Mouse (Mus musculus) urinary bladder, postnatal 25 days (tissue): ENCODE measurements at regions not wholly inside any gene's neighbourhood (a gene's known extent, or its start where the extent isn't known, plus 50 kb on each side); places are given as distances from the start of the nearest gene placed in this dataset.

Source experiments
- DNase-seq: peaks from one replicate; pipeline ENCODE4 v3.0.0; 2022; ENCODE audit warnings: low spot score

GRCm38 (mm10) chr17:27364899-27365298 lies 156.3 kb downstream of the Grm4 start:
- no peak for DNase-seq

DNA sequence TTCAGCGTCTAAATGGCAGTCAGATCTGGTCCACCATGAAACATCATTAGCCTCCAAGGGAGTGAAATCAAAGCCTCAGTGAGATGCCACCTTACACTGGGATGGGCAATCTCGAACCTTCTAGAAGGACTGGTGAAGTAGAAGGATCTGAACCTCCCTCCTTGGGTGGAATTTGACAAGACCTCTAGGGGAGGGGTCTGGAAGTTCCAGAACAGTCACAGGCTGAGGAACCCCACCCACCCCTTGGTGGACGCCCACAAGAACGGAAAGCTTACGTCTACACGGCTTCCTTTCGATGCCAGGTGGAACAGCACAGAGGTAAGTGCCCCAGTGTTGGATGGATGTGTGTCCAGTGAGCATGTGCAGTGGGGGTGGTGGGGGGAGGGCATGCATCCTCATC lies 156.9 kb downstream of the Grm4 start:
- DNase-seq = no peak

GRCm38 (mm10) chr17:27363911-27364310 lies 157.3 kb downstream of the Grm4 start:
- no peak for DNase-seq

DNA sequence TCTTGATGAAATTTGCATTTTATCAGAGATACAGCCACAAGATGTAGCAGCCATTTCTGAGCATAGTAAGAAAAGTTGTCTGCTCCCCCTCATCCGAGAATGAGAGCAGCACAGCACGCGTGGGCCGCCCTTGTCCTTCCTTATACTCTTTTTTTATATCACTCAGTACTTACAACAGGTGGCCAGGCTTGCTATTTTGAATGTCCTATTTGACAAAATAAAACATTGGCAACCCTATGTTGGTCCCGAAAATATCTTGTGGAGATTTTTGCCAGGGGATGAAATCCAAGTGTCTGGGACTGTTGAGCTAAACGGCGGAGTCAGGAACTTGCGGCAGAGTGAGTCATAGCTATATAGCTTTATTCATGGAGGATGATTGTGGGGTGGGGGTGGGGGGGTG lies 158.0 kb upstream of the Lemd2 start:
- DNase-seq = no peak

DNA sequence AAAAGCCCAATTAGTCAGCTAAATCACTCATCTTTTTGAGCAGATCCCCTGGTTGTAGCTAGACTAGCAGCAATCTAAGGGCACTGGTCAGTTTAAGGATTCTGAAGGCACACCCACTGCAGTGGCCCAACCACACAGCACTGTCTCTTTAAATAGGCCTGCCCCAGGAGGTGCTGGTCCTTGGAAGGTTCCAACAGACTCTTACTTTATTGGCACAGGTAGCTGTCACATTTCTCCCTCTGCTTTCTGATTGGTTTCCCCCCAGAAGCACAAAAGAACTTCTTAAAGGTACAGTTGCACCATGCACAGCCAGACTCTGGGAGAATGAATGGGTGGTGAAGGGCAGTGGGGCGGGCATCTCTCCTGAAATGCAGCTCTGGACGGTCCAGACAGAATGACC lies 157.1 kb upstream of the Lemd2 start:
- DNase-seq = no peak

GRCm38 (mm10) chr17:27356862-27357261 lies 152.6 kb upstream of the Lemd2 start:
- no peak for DNase-seq

GRCm38 (mm10) chr17:27355717-27356116 lies 151.4 kb upstream of the Lemd2 start:
- no peak for DNase-seq

DNA sequence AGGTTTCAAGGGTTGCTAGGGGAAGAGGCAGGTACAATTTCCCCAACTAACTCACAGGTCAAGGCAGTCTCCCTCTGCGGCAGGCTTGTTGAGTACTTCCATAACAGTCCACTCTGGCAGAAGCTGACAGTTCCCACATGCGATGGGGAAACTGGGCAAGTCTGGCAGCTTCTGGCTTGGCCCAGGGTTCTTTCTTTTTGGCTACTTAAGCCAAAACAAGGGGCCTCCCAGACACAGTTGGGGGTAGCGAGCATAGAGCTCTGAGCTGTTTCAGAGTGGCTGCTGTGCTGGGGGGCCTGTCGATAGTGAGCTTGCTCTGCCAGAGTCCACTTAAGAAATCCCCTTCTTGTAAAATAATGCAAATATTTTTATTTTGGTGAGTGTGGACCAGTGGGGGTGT lies 150.8 kb upstream of the Lemd2 start:
- DNase-seq = no peak

- DNase-seq = no peak
Measured at GRCm38 (mm10) chr17:27349911-27350310, 145.6 kb upstream of the Lemd2 start.

GRCm38 (mm10) chr17:27349432-27349831 lies 145.2 kb upstream of the Lemd2 start:
- DNase-seq = no peak

DNA sequence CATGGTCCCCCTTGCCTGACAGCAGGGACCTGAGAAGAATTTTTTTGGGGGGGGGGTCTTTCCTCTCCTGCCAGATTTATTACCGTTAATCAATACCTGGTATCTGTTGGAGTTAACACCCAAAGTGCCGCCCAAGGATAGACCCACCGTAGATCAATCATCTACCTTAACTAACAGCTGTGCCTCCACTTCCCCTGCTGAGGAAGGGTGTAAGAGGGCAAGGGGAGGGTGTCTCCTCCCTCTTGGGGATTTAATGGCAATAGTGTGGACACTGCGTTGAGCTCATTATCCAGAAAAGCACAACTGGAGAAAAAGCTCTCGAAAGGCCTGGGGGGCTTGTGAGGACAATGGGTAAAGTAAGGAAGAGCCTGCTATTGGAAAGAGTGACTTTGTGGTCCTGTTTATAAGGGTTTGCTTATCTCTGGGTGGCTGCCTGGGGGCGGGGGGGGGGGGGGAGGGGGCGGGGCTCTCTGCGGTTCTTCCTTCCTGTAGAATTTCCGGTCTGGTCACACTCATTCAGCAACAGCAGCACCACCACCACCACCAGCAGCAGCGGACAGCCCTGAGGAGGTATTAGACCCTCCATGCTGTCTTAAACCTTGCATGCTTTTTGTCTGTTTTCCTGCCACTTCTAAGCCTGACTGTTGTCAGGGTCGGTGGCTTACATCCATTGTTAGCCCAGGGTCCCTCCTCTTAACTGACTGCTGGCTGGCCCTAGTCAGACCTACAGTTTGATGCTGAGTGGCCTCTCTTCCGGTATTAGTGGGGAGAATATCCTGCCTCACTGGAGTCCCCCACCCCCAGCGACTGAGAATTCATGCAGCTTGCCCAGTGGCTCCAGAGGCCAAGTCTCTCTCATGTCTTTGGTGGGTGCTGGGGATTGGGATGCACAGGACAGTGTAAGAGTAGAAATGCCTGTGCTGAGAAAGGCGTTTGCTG lies 138.0 kb upstream of the Lemd2 start:
- DNase-seq = no peak

DNA sequence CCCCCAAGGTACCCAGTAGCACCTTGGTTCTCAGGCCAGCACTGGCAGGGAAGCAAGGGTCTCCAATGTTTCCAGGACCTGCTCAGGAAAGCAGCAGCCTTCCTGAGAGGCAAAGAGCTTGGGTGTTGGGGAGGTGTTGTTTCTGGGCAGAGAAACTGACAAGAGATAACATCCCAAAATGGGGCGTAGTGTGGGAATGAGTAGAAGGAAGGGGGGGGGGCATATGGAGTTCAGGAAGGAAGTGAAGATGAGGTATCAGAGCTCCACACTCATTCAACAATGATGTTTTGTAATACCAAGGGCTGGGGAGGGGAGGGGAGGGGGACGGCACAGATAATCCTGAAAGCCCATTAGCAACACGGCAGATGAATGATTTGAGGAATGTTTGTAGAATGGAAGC lies 135.6 kb upstream of the Lemd2 start:
- no peak for DNase-seq

- DNase-seq = no peak
Measured at GRCm38 (mm10) chr17:27339261-27339660, 135.0 kb upstream of the Lemd2 start.

GRCm38 (mm10) chr17:27335621-27336020 lies 131.4 kb upstream of the Lemd2 start:
- DNase-seq = no peak

DNA sequence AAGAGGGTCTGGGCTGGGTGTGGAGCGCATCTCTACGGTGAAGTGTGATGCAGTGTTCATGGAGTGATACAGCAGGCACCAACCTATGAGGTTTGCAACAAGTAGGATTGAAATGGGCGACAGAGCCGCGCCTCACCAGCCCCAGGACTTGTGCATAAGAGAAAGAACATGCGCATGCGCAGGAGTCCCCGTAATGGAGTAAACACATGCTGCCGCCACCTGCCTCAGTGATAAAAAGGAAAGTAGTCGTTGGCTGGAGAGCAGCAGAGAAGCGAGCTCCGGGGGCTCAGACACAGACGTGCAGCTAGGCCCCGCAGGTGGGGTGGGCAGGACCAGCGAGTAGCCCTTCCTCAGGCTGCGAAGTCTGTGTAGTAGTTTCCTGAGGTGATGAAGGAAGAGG lies 129.3 kb upstream of the Lemd2 start:
- DNase-seq = no peak

DNA sequence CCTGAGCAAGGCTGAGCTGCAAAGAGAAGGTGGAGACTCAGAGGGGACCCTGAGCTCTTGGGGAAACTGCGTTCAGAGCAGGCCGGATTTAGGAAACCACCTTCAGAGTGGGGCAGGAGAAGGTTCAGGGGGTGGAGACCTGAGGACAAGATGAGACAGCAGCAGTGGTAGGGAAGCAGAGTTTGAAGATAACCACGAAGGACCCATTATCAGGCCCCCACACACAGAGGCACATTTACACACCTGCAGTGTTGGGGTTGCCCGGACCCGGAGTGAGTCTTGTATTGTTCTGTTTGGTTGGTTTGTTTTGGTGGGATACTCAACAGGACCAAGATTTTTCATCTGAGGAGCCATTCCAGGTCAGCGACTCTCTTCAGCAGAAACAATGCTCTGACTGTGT lies 128.9 kb upstream of the Lemd2 start:
- no peak for DNase-seq

GRCm38 (mm10) chr17:27332076-27332475 lies 127.8 kb upstream of the Lemd2 start:
- DNase-seq = peak; percentile 11

GRCm38 (mm10) chr17:27331630-27332029 lies 127.4 kb upstream of the Lemd2 start:
- no peak for DNase-seq

DNA sequence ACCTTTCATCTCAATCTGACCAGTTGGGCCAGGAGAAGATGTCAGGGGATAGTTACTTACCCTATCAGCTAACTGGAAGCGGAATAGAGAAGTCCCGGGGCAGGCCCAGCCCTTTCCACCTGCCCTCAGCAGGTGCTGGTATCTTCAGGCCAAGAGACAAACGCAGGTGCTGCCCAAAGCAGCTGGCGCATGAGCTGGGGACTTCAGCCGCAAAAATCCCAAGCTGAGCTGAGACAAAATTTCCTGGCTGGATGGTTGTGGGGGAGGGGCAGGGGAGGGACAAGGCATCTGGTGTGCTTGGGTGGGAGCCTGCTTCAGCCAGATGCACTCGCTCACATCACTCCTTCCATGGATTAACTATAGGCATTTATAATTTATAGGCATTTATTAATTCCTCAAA lies 125.5 kb upstream of the Lemd2 start:
- DNase-seq = peak; percentile 4

GRCm38 (mm10) chr17:27329183-27329582 lies 124.9 kb upstream of the Lemd2 start:
- DNase-seq = no peak

- DNase-seq = peak; percentile 61
Measured at GRCm38 (mm10) chr17:27325002-27325460, 120.8 kb upstream of the Lemd2 start.

GRCm38 (mm10) chr17:27323513-27323912 lies 119.2 kb upstream of the Lemd2 start:
- peak; percentile 6 for DNase-seq

GRCm38 (mm10) chr17:27322891-27323509 lies 118.7 kb upstream of the Lemd2 start:
- DNase-seq = no peak
